Mouse (Mus musculus): Measurements from ENCODE around the gene Zfp93. TPM values are rescaled to one million over a fixed set of nuclear protein-coding genes. Genes with fewer than 3 reads are reported as not detected.
A peak's percentile ranks its signal among the peaks of the same experiment; 100 is the strongest.
"Not testable (repeated sequence)": the region's sequence is repeated elsewhere in the genome, so short reads cannot be mapped to it uniquely, and the experiment has no call there.

The Zfp93 gene
- 1 to 10 TPM; 3.5 to 7.4 (median 4.0) TPM for total RNA-seq (2022)

DNA sequence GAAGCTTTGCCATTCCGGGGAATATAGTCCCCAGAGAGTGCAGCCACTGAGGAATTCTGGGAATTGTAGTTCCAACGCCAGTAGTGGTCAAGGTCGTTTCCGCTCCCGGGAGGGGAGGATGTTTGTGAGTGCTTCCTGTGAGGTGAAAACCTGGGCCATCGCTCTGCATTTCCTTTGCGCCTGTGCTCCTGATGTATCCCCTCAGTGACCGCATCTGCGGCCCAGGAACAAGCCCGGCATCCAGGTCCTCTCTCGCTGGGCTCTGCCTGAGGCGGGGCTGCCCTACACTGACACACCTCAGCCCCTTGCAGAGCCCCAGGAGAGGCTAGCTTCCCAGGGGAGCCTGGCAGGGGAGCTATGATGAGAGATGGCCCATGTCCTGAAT is at the start of gene Zfp93:
Gene Zfp93, plus strand, starts transcription at position 133 of the 385 bp plus-strand sequence.
- peak; percentile 88 for DNase-seq (ENCODE audit: low spot score)

DNA sequence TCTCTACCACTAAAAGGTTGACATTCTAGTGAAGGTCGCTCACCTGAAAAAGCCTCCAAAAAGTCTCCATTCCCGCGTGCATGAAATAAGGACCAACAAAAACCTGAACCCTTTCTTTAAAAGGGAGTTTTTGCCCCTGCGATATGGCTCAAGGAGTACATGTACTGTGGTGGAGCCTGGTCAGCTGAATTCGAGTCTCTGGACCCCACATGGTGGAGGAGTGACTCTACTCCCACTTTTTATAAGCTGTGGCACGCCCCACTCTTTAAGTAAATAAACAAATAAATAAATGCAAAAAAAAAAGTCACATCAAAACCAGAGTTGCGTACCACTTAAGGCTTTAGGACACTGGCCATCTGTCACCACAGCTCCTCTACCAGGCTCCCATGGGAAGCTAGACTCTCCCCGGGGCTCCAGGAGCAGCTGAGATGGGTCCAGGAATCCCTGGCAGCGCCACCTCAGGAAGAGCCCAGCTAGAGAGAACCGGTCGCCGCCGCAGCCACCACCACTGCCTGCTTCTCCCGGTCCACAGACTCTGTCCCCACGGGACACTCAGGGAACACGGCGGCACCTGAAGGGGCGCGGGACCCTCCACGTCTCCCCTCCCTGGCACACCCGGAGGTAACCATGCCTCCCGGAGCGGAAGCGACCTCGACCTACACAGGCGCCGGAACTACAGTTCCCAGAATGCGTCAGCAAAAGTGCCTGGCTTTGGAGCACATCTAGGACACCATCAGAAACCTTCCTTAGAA is 33.0 kb upstream of the Zfp93 start, which contains the start of gene Zfp109:
Gene Zfp109, minus strand, starts transcription at position 521 of the 752 bp plus-strand sequence.
- peak; percentile 61 for DNase-seq (ENCODE audit: low spot score)

DNA sequence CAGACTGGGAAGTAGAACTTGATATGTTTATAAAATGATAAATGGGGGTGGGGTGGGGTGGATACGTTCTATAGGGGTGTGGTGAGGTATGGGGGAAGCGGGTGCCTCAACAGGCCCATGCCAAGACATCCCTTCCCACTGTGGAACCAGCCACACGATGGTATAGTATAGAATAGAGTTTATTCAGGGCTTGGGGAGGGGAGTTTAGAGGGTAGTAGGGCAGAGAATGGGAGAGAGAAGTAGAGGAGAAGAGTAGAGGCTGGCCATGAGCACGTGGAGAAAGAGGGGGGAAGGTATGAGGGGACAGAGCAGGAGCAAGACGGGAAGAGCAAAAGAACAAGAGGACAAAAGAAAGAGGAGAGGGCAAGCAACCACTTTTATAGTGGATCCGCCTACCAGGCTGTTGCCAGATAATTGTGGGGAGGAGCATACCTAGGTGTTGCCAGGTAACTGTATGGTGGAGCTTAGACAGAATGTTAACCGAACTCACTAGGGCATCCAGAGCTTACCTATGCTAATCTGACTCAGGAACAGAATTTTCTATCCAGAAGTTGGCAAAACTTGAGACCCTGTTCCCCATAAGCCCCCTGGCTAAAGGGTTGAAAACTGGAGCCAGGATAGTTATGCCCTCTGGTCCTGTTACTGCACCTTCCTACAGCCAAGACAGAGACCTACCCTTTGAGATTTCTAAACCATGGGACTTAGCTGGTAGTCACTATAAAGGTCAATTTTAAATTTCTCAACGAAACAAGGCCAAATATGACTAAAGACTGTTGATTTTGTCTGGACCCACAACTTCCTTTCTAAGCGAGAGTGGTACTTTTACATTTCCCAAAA is 16.2 kb upstream of the Zfp93 start:
- no peak for DNase-seq (ENCODE audit: low spot score)

DNA sequence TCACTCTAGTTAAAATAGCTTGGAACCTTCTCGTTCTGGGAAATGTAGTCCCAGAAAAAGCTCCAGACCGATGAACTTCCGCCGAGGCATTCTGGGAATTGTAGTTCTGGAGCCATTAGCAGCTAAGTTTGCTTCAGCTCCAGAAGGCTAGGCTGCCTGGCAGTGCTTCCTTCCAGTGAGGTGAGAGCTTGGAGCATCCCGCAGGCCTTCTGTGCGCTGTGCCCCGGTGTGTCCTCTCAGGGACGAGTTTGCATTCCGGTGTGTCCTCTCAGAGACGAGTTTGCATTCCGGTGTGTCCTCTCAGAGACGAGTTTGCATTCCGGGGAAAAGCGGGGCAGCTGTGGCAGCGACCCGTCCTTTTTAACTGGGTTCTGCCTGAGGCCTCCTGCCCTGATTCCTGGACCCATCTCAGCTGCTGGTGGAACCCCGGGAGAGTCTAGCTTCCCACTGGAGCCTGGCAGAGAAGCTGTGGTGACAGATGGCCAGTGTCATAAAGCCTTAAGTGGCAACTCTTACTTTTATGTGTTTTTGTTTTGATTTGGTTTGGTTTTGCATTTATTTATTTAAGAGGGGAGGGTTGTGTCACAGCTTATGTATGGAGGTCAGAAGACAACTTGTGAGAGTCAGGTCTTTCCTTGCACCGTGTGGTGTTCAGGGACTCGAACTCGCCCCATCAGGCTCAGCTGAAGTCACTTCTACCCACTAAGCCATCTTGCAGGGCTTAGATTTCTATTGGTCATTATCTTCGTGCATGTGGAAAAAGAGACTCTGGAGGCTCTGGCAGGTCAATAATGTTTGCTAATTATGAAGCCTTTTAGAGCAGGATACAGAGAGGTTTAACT is 15.4 kb upstream of the Zfp93 start, which contains the start of gene Zfp108:
Gene Zfp108, plus strand, starts transcription at position 162 of the 842 bp plus-strand sequence.
- DNase-seq (ENCODE audit: low spot score): peak; percentile 94

DNA sequence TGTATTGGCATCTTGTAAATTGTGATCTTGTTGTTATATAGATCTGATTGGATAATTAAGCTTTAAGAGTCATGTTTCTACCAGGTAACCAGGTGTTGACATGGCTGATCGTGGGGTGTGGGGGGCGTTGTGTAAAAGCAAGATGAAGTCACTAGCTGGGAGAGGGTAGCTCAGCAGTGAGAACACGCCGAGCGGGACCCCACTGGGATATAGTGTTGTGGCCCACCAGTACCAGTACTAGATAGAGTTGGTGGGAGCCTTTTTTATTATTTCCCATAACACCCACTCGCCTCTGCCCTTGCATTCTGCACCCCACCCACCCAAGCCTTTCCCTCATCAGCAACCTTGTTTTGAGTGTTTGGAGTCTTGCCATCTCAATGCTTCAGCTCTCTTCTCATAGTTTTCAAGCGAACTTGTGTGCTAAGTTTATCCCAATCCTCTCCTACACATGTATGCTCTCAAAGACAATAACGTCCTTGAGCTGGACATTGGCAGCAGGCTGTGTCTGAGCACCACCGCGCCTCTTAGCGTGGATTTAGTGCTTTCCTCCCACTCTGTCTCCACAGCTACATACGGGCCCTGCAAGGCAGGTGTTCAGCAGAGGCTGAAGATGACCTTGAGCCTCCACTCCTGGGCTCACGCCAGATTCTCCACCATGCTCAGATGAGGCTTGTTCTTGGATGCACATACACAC is 10.8 kb upstream of the Zfp93 start:
- DNase-seq (ENCODE audit: low spot score): no peak

DNA sequence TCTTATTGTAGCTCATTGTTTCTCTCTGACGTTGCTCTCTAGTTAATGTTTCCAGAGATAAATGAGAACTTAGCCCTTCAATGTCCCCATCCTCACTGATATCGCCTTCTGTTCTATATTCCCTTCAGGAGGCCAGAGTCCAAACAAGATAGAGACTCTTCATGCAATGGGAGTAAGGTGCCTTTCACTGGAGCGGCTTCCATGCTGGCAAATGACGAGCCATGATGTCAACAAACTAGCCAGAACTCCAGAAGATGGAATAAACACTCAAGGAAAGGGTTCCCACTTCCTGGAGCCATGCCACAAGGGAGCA is 10.3 kb upstream of the Zfp93 start:
- no peak for DNase-seq (ENCODE audit: low spot score)

DNA sequence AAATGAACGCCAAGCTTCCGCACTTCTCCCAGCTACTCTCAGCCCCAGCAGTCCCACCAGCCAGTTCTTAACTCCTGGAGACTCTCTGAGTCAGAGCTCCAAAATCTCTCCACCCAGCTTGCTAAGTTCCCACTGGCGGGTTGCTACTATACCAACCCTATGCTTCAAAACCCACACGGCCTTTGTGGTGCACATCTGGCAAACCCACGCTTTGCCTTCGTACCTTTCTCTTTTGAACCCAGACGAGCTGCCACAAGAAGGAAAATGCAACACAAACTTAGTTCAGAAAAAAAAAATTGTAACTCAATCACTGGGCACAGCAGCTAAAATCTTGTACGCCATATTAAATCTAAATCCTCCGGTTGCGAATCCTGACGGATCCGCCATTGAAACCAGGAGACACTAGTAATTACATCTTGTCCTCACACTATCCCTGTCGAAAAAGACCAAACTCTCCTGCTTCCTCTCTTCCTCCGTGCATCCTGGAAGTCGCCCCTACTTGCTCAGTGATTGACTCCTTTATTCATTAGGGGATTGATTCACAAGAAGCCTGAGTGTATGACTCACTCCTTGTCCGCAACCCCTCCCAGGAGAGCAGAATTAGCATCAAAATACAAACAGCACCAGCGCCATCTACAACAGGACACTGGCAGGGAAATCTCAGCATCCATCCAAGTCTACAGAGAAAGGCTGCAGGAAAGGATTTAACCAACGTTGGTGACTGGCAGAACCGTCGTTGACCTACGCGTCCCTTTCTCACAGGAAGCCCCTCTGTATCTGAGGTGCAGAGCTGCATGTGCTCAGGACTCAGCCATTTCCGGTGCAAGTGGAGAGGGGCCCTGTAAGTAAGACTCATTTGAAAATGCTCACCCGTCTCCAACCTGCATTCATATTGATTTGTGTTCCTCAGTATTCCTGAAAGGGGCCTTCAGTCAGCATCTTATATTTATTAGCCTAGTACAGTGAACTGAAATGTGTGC is 1.8 kb upstream of the Zfp93 start:
- no peak for DNase-seq (ENCODE audit: low spot score)

DNA sequence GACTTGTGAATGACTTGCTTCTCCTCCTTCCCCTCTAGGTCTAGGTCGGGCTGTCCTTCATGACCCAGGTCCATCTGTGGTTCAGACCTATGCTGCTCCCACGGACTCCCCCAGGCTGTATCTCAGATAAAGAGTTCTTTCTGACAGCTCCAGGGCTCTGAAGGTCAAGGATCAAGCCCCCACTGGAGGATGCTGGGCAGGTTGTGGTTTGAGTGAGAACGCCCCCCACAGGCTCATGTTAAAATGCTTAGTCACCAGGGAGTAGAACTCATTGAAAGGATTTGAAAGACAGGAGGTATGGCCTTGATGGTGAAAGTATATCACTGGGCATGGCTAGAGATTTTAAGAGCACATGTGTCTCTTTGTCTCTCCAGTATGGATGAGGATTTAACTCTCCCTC is 964 bp upstream of the Zfp93 start:
- DNase-seq (ENCODE audit: low spot score): no peak

DNA sequence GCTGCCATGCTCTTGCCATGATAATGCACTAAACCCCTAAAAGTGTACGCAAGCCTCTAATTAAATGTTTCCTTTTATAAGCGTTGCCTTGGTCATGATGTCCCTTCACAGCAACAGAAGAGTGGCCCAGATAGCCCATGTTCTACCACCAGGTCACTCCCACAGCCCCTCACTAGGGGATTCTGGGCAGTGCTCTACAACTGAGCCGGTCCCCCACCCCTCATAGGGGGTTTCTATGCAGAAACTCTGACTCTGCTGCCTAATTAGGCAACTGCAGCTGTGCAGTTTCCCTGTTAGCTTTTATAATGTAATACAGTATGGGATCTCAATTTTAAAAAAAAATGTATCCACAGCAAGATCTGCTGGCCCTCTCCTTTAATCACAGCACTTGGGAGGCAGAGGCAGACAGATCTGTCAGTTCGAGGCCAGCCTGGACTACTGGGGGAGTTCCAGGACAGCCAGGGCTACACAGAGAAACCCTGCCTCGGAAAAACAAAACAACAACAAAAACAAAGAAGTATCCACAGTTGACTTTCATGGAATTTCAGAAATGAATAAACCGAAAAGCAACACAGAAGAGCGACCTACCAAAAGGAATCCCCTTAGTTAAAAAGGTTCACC is 443 bp upstream of the Zfp93 start:
- DNase-seq (ENCODE audit: low spot score): no peak

DNA sequence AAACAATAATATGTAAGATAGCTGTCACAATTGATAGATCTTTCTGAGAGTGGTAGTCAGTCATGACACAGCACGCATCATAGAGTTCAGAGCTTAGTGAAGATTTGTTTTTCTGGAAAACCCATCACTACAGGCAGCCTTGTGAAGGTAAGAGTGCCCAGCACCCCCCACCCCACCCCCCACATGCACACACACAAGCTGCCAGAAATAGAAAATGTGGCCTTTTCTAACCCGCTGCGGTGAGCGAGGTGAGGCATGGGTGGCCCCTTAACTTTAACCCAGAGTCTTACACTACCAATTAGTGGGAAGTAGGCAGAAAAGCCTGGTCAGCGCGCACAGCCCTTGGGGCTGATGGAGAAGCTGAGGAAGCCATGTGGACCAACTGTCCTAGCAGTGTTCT is 971 bp downstream of the Zfp93 start:
- no peak for DNase-seq (ENCODE audit: low spot score)

DNA sequence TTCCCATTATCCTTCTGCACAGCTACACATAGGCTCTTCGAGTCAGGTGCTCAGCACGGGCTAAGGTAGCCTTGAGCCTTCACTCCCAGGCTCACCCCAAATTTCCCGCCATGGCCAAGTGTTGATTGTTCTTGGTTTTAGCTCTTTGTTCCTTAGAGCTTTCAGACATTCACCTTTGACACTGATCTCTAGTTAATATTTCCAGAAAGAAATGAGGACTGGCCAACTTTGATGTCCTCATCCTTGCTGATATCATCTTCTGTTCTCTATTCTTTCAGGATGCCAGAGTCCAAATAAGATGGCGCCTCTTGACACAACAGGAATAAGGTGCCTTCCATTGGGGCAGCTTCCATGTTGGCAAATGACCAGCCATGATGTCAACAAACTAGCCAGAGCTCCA is 4.2 kb downstream of the Zfp93 start:
- DNase-seq (ENCODE audit: low spot score): no peak

DNA sequence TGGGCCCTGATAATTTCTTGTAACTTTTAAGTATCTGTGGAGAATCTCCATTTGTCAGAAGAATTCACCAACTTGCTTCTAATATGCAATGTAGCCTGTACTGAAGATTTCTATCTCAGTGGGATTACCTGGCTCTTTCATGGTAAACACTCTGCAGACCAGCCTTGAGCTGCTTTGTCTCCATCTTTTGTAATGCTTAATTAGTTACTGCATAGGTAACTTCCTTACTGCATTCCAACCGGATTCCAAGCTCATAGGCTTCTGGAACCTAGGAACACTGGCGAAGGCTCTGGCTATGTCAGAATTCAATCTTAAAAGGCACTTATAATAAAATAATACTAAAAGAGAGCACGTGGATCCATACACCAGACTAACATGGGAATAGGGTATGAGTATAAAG is 8.6 kb downstream of the Zfp93 start:
- DNase-seq (ENCODE audit: low spot score): not testable (repeated sequence)

DNA sequence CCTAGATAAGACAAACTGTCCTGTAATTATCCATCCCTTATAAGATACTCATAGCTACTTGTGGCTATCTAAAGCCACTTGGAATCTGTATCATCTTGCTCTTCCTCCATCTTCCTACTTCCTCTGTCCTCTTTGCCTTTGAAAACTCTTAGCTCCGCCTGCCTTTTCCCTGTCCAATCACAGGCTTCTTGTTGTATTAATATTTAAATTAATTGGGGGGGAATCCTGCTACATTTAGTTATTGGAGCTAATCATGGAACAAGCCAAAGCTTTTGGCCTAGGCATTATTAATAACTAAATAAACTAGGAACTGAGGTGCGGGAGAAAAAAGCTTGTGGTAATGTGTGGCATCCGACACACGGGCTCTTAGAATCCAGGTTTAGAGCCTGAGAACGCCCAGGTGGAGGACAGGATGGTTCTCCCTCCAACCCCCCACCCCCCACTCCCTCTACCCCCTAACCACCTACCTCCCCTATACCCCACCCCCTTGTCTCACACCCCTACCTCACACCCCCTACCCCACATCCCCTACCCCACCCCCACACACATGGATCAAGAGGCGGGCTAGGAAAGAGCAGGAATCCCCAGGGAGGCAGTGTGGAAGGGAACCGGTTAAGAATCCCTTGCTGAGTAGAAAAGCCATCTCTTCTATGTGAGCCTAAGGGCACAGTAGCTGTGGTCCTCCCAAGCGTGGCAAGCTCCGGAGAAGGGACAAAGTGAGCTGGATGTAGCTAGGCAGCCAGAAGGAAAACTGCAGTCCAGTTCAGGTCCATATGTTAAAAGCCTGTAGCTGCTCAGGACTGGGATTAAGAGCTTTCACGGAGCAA is 10.0 kb downstream of the Zfp93 start:
- DNase-seq (ENCODE audit: low spot score): no peak

DNA sequence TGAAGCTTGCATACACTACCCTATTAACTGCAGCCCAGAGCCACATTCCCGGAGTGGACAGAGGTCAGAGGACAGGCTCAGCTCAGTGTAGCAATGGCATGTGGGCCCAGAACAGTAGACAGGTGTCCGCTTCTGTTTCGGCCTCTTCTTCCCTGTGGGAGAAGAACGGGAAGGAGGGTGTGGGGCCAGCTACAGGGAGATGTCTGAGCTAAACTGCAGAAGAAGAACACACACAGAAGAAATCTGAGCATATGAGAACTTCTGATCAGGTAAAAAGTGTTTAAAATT is 10.6 kb downstream of the Zfp93 start:
- DNase-seq (ENCODE audit: low spot score): no peak

DNA sequence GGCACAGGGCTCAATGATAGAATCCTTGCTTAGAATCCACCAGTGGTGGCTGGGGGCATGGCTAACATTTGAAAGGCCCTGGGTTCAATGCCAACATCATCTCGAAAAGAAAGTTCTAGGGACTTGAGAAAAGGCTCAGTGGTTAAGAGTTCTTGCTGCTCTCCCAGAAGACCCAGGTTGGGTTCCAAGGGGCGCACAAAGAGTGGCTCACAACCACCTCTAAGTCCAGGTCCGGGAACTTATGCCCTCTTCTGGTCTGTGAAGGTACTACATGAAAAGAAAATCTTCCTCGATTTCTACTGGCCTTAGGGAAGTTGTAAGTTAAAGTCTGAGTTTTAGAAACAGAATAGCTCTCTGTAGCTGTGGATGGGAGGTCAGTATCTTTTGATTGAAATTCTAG is 15.9 kb downstream of the Zfp93 start:
- no peak for DNase-seq (ENCODE audit: low spot score)

DNA sequence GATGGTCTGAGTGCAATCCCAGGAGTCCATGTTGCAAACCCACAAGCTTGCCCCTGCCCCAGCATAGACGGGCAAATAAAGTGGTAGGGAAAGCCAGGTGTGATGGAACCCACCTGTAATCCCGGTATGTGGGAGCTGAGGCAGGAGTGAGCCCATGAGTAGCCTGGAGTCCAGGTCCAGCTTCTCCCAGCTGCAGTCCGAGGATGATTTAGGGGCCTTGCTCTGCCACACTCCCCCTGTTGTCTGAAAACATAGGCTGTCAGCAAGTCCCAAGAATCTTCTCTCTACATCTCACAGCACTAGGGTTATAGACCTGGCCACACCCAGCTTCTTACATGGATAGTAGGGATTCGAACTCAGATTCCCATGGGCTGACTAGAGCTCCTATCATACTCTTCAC is 16.7 kb downstream of the Zfp93 start:
- no peak for DNase-seq (ENCODE audit: low spot score)

DNA sequence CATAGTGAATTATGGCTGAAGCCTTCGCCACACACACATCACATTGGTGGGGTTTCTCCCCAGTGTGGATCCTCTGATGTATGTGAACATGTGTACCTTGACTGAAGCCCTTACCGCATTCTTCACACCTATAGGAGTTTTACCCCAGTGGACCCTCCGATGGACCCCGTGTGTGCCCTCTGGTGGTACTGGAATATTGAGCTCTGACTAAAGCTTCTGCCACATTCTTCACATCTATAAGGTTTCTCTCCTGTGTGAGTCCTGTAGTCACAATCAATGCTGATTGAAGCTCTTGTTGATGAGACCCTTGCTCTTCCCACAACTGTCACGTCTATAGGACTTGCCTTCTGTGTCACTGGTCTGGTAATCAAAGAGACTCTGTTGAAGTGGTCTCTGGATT is 17.4 kb downstream of the Zfp93 start:
- DNase-seq (ENCODE audit: low spot score): no peak

DNA sequence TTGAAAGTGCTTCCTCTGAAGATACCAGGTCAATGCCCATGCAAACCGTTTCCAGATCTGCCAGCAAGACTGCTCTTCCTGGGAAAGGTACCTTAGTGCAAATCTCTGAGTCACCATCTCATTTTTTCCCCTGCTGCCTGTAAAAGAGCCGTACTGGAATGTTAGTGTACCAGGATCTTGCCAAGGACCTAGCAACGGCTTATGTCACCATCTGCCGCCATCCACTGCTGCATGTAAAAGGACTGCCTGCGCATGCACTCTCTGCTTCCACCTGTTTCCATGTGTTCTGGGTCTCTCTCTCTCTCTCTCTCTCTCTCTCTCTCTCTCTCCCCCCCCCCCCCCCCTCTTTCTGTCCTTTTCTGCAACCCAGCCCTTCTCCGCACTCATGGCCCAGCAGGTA is 18.3 kb downstream of the Zfp93 start:
- no peak for DNase-seq (ENCODE audit: low spot score)

DNA sequence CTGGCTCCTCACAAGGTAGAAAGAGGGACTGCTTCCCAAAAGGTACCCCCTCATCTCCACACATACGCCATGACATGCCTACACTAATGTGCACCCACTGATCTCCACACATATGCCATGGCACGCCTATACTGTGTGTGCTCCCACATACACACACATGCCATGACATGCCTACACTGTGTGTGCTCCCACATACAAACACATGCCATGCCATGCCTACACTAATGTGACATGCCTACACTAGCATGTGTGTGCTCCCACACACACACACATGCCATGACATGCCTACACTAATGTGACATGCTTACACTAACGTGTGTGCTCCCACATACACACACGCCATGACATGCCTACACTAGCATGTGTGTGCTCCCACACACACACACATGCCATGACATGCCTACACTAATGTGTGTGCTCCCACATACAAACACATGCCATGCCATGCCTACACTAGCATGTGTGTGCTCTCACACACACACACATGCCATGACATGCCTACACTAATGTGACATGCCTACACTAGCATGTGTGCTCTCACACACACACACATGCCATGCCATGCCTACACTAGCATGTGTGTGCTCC is 20.0 kb downstream of the Zfp93 start:
- no peak for DNase-seq (ENCODE audit: low spot score)
